Mouse (Mus musculus) heart, adult 2 months (tissue): ENCODE data around the gene Eya4. TPM values are rescaled to one million over a fixed set of nuclear protein-coding genes. Genes with fewer than 3 reads are reported as not detected.

Experiments
- DNase-seq, 2 experiments: peaks; one replicate each; pipeline ENCODE4 v3.0.0; 2021
- H3K27ac ChIP-seq: fragments of 200-600 bp; 2 replicates; pipeline ENCODE4 v1.8.1; 2022
- H3K27me3 ChIP-seq: fragments of 200-500 bp; 2 replicates; pipeline ENCODE4 v1.6.1; 2012; ENCODE audit warnings: mild to moderate bottlenecking, low read length, inconsistent platforms, mixed read lengths; ENCODE audit not compliant: control insufficient read depth, insufficient read depth
- H3K36me3 ChIP-seq: fragments of 200-500 bp; 2 replicates; pipeline ENCODE4 v1.6.1; 2012; ENCODE audit warnings: low read length, inconsistent platforms; ENCODE audit not compliant: control insufficient read depth, insufficient read depth
- H3K4me1 ChIP-seq: fragments of 200-500 bp; 2 replicates; pipeline ENCODE4 v1.6.1; 2011; ENCODE audit warnings: low read length; ENCODE audit not compliant: control insufficient read depth, insufficient read depth
- H3K4me3 ChIP-seq: fragments of 200-600 bp; 2 replicates; pipeline ENCODE4 v1.8.1; 2022
- H3K79me2 ChIP-seq: fragments of 200-500 bp; replicated peaks from 2 replicates; pipeline ENCODE4 v1.6.1; 2012; ENCODE audit warnings: mild to moderate bottlenecking, inconsistent platforms, low read length, moderate library complexity, mixed read lengths; ENCODE audit not compliant: control insufficient read depth, insufficient read depth
- H3K9ac ChIP-seq: fragments of 200-500 bp; 2 replicates; pipeline ENCODE4 v1.6.1; 2012; ENCODE audit warnings: low read depth, mild to moderate bottlenecking, control low read depth, inconsistent platforms, low read length, mixed read lengths
- CTCF ChIP-seq: fragments of 200-600 bp; IDR thresholded peaks from 2 replicates; pipeline ENCODE4 v1.8.1; 2022; ENCODE audit warnings: antibody characterized with exemption, mild to moderate bottlenecking, moderate library complexity
- EP300 ChIP-seq: fragments of 200-500 bp; IDR thresholded peaks from 2 replicates; pipeline ENCODE4 v1.6.1; 2011; ENCODE audit warnings: low read depth, low read length, control low read depth; ENCODE audit not compliant: insufficient read depth
- POLR2A ChIP-seq: fragments of 200-500 bp; IDR thresholded peaks from 2 replicates; pipeline ENCODE4 v1.6.1; 2011; ENCODE audit warnings: mild to moderate bottlenecking, low read depth, low read length, control low read depth; ENCODE audit not compliant: insufficient read depth
- WGBS: fragments of 180-500 bp; shearing (Covaris S2); methylation state at CpG from one replicate; pipeline ENCODE4 v1.1.7; 2018; 5-methylcytosine and 5-hydroxymethylcytosine counted together
- intact Hi-C: fragments of 180-260 bp; cut with DNase I; formaldehyde crosslinking; loops from one replicate; pipeline ENCODE4 v1.15.1; 2025
- polyA plus RNA-seq: library from polyadenylated mRNA; depleted of rRNA; stranded (reverse); fragments of >200 nt; gene quantifications from 2 replicates; pipeline ENCODE4 v1.2.3, GENCODE M21; 2012
- total RNA-seq, 2 experiments: library from RNA; stranded (reverse); gene quantifications; 2 replicates each; pipeline ENCODE4 v1.2.3; 2021

Gene Eya4
- total and polyA plus RNA-seq, 3 experiments = 0.16 to 0.23 (median 0.23) TPM

DNA sequence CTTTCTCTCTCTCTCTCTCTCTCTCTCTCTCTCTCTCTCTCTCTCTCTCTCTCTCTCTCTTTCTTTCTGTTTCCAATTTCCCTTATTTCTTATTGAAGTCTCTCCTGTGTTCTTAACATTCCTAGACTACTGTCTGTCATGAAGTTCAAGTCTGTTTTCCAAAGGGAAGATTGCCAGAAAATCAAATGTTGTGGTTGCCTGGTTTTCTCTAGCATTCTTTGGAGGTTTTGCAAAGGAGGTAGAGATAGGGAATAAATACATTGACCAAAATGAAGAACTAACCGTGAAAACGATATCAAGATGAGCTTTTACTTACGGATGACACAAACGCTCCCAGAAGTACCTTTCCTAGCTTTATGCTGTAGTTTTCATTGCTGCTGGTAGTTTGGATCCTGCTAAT is 148.0 kb downstream of the Eya4 start:
- intact Hi-C loops = no loop called here
- TF ChIP-seq EP300 (no peak), POLR2A (no peak), CTCF (no peak)
- Histone ChIP-seq H3K27ac (no peak overlapping the region), H3K79me2 (no peaks in the 10 kb centered on the region), H3K4me1 (no peaks in the 10 kb centered on the region), H3K36me3 (no peaks in the 10 kb centered on the region), H3K9ac (no peak overlapping the region), H3K4me3 (no peak overlapping the region), H3K27me3 (no peaks in the 10 kb centered on the region)
- no peak for DNase-seq
- 78% methylated on average over 4 of the region's 4 CpGs for WGBS

DNA sequence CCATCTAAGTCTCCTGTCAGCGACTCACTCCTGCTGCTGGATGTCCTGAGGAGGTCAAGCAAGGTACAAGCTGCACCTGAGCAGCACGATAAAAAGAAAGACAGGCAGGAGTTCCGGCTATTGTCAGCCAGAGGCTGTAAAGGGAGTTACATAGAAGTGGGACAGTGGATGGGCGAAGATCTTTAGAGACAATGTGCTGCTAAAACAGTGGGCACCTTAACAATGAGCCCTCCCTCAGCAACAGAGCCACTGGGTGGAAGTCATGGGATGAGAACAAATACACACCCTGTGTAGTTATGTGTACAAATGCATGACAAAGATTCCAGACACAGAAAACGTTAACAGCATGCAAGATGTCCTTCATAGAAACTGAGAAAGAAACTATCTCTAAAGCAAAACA is 152.3 kb downstream of the Eya4 start:
- H3K27ac ChIP-seq = no peak overlapping the region
- no peak for DNase-seq
- TF ChIP-seq CTCF (no peak), EP300 (no peak), POLR2A (no peak)
- H3K27me3 ChIP-seq = no peaks in the 10 kb centered on the region
- intact Hi-C loops = loop anchor here (10.0 kb wide), 1 partner anchor 387 kb away; no protein-coding TSS in a partner anchor
- 65% methylated on average over 5 of the region's 5 CpGs for WGBS
- no peaks in the 10 kb centered on the region for H3K79me2 ChIP-seq
- no peak overlapping the region for H3K4me3 ChIP-seq
- no peak overlapping the region for H3K9ac ChIP-seq
- no peaks in the 10 kb centered on the region for H3K4me1 ChIP-seq
- H3K36me3 ChIP-seq = no peaks in the 10 kb centered on the region

DNA sequence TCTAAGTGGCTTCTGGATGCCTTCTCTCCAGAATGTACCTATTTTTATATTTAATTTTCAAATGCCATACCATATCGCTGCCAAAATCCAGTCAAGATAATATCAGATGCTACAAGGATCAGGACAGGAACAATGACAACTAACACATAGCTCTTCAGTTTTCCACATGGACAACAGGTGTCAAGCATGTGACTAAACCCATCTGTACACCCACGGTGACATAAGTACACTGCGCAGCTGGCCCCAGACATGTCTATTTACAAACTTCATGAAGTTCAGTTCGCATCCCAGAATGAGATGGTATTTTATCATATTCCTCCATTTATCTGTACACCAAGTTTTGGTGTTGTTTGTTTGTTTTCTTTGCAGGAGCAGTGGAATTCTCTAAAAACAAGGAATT is 154.2 kb downstream of the Eya4 start:
- intact Hi-C loops = loop anchor here (10.0 kb wide), 1 partner anchor 388 kb away; no protein-coding TSS in a partner anchor
- 89% methylated on average over 4 of the region's 4 CpGs for WGBS
- H3K4me3 ChIP-seq = no peak overlapping the region

DNA sequence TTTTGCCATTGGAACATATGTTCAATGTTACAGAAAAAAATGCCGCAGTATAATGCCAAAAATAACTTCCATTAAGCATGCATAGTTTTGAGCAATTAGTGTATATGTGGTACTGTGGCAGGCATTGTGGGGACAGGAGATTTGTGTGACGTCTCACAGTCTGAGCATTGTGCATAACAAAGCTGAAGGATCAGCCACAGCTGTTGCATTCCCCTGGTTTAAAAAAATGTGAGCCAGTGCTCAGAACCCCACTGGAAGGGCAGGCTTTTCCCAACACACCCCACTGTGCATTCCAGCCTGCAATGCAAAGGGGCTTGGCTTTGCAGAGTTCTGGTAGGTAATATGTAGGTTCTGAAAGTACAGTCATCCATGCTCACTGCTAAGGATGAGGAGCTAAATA is 155.2 kb downstream of the Eya4 start:
- H3K36me3 ChIP-seq = no peaks in the 10 kb centered on the region
- no peak overlapping the region for H3K9ac ChIP-seq
- no peaks in the 10 kb centered on the region for H3K27me3 ChIP-seq
- H3K79me2 ChIP-seq = no peaks in the 10 kb centered on the region
- DNase-seq = no peak
- no peak overlapping the region for H3K27ac ChIP-seq
- no peaks in the 10 kb centered on the region for H3K4me1 ChIP-seq
- 71% methylated on average over 2 of the region's 2 CpGs for WGBS
- no peak overlapping the region for H3K4me3 ChIP-seq
- no peak for TF ChIP-seq CTCF
- no peak for TF ChIP-seq EP300
- TF ChIP-seq POLR2A = no peak
- intact Hi-C loops = loop anchor here (10.0 kb wide), 1 partner anchor 389 kb away; no protein-coding TSS in a partner anchor

More for the DNA sequence above, 154.2 kb downstream of the Eya4 start:
- H3K36me3 ChIP-seq = no peaks in the 10 kb centered on the region
- TF ChIP-seq EP300 (no peak), POLR2A (no peak), CTCF (no peak)
- H3K27me3 ChIP-seq = no peaks in the 10 kb centered on the region
- H3K4me1 ChIP-seq = no peaks in the 10 kb centered on the region
- no peaks in the 10 kb centered on the region for H3K79me2 ChIP-seq
- DNase-seq = no peak
- no peak overlapping the region for H3K27ac ChIP-seq
- no peak overlapping the region for H3K9ac ChIP-seq

DNA sequence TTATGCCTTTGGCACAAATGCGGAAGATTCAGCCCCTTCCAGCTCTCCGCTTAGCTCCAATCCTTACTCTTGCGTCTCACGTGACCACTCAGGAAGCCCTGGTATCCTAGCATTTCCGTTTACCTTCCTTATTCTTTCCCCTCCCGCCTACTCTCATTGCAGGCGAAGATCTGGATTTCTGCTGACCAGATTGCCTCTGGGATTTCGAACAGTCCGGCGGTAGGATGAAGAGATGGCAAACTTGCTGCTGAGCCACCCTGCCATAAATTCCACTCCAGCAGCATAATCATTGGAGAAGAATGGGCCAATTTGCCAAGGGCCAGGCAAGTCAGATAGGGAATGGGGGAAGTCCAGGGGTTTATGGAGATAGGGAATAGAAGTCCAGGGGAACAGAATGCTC is 160.8 kb downstream of the Eya4 start:
- WGBS = 58% methylated on average over 10 of the region's 10 CpGs
- H3K79me2 ChIP-seq = no peaks in the 10 kb centered on the region
- no peaks in the 10 kb centered on the region for H3K27me3 ChIP-seq
- TF ChIP-seq EP300 (no peak), CTCF (no peak), POLR2A (no peak)
- H3K4me1 ChIP-seq = no peaks in the 10 kb centered on the region
- intact Hi-C loops = loop anchor here (10.0 kb wide), 1 partner anchor 395 kb away; no protein-coding TSS in a partner anchor
- H3K9ac ChIP-seq = no peak overlapping the region
- H3K36me3 ChIP-seq = no peaks in the 10 kb centered on the region
- no peak for DNase-seq
- H3K27ac ChIP-seq = no peak overlapping the region
- H3K4me3 ChIP-seq = no peak overlapping the region

DNA sequence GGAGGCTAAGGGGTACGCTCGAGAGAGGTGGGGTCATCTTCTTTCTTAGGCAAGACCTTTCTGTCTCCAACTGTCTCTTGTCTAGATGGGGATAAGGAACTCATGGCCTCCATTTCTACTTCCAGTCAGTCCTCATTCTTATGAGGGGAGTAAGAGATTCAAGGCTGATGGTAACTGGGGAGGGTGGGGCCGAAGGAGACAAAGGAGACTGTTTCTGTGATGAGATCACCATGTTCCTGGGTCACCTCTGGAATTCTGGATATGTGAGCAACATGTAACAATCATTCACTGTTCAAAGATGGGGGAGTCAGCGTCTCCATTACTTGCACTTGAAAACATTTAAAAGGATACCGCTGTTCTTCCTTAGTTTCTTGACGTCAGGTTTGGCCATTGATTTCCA is 165.2 kb downstream of the Eya4 start:
- no peaks in the 10 kb centered on the region for H3K4me1 ChIP-seq
- no peak for DNase-seq
- no peaks in the 10 kb centered on the region for H3K79me2 ChIP-seq
- 79% methylated on average over 6 of the region's 6 CpGs for WGBS
- no peak overlapping the region for H3K4me3 ChIP-seq
- no peak overlapping the region for H3K9ac ChIP-seq
- TF ChIP-seq EP300 = no peak
- no peak for TF ChIP-seq CTCF
- no peak for TF ChIP-seq POLR2A
- no peak overlapping the region for H3K27ac ChIP-seq
- no peaks in the 10 kb centered on the region for H3K36me3 ChIP-seq
- H3K27me3 ChIP-seq = no peaks in the 10 kb centered on the region
- intact Hi-C loops = no loop called here
